Mouse (Mus musculus): ENCODE data around the gene Etl4. TPM values are rescaled to one million over a fixed set of nuclear protein-coding genes. Genes with fewer than 3 reads are reported as not detected.

Etl4 gene
- polyA plus RNA-seq, 1 experiment = 45.6 TPM

DNA sequence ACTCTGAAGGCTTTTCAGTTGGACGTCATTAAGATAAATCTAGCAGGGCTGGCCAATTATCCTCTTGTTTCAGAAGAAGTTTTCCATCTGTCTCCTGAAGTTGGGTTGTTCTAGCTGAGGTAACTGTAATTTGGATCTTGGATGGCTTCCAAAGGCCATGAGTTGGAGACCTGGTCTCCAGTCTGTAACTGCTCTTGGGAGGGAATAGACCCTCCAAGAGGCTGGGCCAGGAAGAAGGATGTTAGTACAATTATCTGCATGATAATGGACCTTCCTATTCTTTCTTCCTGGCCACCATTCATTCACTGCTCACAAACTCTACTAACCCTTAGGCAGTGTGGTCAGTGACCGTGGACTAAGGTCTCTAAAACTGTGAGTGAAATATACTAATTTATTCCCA, 684.5 kb downstream of the Etl4 start:
- WGBS = 49% methylated on average over 2 of the region's 2 CpGs

DNA sequence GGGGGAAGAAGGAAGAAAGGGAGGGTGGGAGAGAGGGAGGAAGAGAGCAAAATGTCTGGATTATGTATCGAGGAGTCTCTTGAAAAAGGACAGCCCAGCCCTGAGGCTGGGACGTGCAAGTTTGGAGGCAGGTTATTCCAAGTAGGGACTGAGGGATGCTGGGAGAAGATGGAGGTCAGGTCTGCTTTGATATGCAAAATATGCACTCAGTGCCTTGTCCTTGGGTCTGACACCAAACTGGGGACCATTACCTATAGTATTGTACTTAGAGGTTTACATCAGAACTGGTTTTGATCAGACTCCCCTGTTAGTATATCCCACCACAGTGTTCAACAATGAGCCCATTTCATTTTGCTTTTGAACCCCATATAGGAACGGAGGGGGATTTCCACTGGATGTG, 685.4 kb downstream of the Etl4 start:
- DNase-seq = no peak
- TF ChIP-seq POLR2A (IDR thresholded peaks at IDR 0.05; ENCODE audit: borderline replicate concordance, extremely low read depth, low read depth, low read length) (no peak), CTCF (IDR thresholded peaks at IDR 0.05; ENCODE audit: insufficient read depth, low read length) (no peak)
- 89% methylated on average over 3 of the region's 3 CpGs for WGBS
- H3K4me1 ChIP-seq (ENCODE audit: control insufficient read depth, insufficient read depth, low read length) = peaks cover 2% of the 10 kb centered on the region; the same call in 1 of the 2 replicates
- H3K4me3 ChIP-seq (replicated peaks; ENCODE audit: extremely low read depth, low read depth, low read length) = no peak overlapping the region

More for the DNA sequence above, 684.5 kb downstream of the Etl4 start:
- no peak for DNase-seq
- no peak for TF ChIP-seq CTCF (IDR thresholded peaks at IDR 0.05; ENCODE audit: insufficient read depth, low read length)
- no peak for TF ChIP-seq POLR2A (IDR thresholded peaks at IDR 0.05; ENCODE audit: borderline replicate concordance, extremely low read depth, low read depth, low read length)
- Histone ChIP-seq H3K4me3 (replicated peaks; ENCODE audit: extremely low read depth, low read depth, low read length) (no peak overlapping the region), H3K4me1 (ENCODE audit: control insufficient read depth, insufficient read depth, low read length) (peaks cover 2% of the 10 kb centered on the region; the same call in 1 of the 2 replicates)

DNA sequence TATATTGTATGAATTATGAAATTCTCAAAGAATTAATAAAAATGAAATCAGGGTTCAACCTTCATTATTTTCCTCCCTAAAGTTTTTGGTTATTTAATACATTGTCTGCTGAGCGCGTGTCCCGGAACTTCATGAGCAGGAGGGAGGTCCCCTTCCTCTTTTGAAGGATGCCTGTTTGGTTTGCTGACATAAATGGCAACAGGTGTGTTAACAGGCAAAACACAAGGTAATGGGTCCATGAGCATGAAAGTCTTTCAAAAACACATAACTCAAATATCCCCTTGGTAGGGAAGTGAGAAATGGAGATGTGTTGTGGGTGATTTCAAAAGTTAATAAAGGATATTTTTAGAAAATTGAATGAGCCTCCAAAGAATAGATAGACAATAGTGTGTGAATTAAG, 687.0 kb downstream of the Etl4 start:
- WGBS = 98% methylated on average over 3 of the region's 3 CpGs
- no peak for DNase-seq
- Histone ChIP-seq H3K4me1 (ENCODE audit: control insufficient read depth, insufficient read depth, low read length) (peaks cover 2% of the 10 kb centered on the region; the same call in 1 of the 2 replicates), H3K4me3 (replicated peaks; ENCODE audit: extremely low read depth, low read depth, low read length) (no peak overlapping the region)
- no peak for TF ChIP-seq CTCF (IDR thresholded peaks at IDR 0.05; ENCODE audit: insufficient read depth, low read length)
- TF ChIP-seq POLR2A (IDR thresholded peaks at IDR 0.05; ENCODE audit: borderline replicate concordance, extremely low read depth, low read depth, low read length) = no peak

DNA sequence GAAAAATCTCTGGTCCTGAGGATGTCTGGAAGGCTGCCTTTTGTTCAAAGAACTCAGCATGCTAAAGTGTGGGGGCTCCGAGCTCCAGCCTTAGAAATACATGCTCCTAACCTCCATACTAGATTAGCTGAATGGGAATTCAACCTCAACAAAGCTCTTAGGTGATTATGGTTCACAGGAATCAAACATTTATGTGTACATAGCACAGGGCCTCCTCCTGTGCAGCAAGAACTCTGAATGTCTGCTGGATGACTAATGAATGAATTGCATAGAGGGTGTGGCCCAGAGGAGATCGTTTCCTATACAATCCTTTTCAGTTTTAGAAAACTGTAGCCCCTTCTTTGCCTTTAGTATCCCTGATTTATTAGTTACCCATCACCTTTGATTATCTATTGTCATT, 687.6 kb downstream of the Etl4 start:
- peaks cover 2% of the 10 kb centered on the region; the same call in 1 of the 2 replicates for H3K4me1 ChIP-seq (ENCODE audit: control insufficient read depth, insufficient read depth, low read length)
- no peak for DNase-seq
- H3K4me3 ChIP-seq (replicated peaks; ENCODE audit: extremely low read depth, low read depth, low read length) = no peak overlapping the region
- WGBS = 54% methylated on average over 2 of the region's 2 CpGs
- TF ChIP-seq CTCF (IDR thresholded peaks at IDR 0.05; ENCODE audit: insufficient read depth, low read length) (no peak), POLR2A (IDR thresholded peaks at IDR 0.05; ENCODE audit: borderline replicate concordance, extremely low read depth, low read depth, low read length) (no peak)

DNA sequence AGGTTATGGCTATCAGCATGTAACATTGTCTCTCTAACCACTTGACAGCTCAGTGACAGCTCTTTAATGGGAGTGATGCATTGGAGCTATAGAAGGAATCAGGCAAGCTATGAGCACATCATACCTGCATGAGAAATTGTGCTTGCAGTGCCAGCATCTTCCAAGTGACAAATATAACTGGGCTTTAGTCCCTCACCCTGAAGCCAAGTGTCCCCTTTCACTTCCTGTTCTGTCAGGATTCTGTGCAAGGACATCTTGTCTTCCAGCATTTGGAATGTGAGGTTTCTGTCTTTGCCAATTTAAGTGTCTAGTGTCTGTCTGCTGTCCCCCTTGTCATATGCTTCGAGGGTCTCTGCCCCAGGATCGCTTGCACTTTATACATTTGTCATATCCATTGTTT, 693.1 kb downstream of the Etl4 start:
- no peak for TF ChIP-seq POLR2A (IDR thresholded peaks at IDR 0.05; ENCODE audit: borderline replicate concordance, extremely low read depth, low read depth, low read length)
- TF ChIP-seq CTCF (IDR thresholded peaks at IDR 0.05; ENCODE audit: insufficient read depth, low read length) = no peak
- H3K4me3 ChIP-seq (replicated peaks; ENCODE audit: extremely low read depth, low read depth, low read length) = no peak overlapping the region
- 42% methylated on average over 2 of the region's 2 CpGs for WGBS
- no peak for DNase-seq
- H3K4me1 ChIP-seq (ENCODE audit: control insufficient read depth, insufficient read depth, low read length) = peaks cover 4% of the 10 kb centered on the region

DNA sequence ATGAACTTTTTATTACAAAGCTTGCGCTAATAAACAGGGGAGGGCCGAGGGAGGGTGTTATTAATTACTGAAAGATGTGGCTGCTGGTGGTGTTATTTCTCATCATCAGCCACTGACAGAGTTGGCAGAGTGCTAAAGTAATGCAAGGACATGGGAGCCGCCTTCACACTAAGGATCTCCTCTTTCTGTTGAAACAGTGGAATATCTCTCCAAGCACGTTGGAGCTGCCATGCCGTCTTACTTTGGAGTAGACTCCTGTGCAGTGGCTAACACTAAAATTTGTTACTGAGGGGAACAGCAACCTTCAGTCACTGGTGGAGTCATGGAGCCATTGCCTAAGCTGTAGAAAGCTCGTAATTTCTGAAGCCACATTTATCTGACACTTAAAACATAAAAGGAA, 694.0 kb downstream of the Etl4 start:
- WGBS = 80% methylated on average over 6 of the region's 6 CpGs
- Histone ChIP-seq H3K4me3 (replicated peaks; ENCODE audit: extremely low read depth, low read depth, low read length) (no peak overlapping the region), H3K4me1 (ENCODE audit: control insufficient read depth, insufficient read depth, low read length) (peaks cover 4% of the 10 kb centered on the region)
- no peak for DNase-seq
- TF ChIP-seq CTCF (IDR thresholded peaks at IDR 0.05; ENCODE audit: insufficient read depth, low read length) (no peak), POLR2A (IDR thresholded peaks at IDR 0.05; ENCODE audit: borderline replicate concordance, extremely low read depth, low read depth, low read length) (no peak)

DNA sequence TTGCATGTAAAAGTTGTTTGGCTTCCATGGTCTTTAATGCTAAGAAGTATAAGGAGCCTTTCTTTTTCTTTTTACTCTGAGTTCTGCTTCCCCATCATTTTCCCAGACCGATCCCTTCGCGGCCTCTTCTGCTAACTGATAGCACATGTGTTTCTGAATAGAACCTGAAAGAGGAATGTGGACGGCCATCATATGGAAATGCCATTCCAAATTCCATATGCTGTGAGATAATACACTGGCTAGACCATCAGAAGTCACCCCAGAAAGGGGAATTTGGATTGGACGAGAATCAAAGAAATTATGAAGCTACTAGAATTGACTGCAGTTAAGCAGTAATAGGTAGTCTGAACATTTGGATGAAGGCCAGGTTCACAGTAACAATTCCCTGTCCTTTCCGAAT, 694.4 kb downstream of the Etl4 start:
- WGBS = 69% methylated on average over 6 of the region's 6 CpGs
- DNase-seq = no peak
- Histone ChIP-seq H3K4me1 (ENCODE audit: control insufficient read depth, insufficient read depth, low read length) (peaks cover 5% of the 10 kb centered on the region), H3K4me3 (replicated peaks; ENCODE audit: extremely low read depth, low read depth, low read length) (no peak overlapping the region)
- no peak for TF ChIP-seq CTCF (IDR thresholded peaks at IDR 0.05; ENCODE audit: insufficient read depth, low read length)
- no peak for TF ChIP-seq POLR2A (IDR thresholded peaks at IDR 0.05; ENCODE audit: borderline replicate concordance, extremely low read depth, low read depth, low read length)

DNA sequence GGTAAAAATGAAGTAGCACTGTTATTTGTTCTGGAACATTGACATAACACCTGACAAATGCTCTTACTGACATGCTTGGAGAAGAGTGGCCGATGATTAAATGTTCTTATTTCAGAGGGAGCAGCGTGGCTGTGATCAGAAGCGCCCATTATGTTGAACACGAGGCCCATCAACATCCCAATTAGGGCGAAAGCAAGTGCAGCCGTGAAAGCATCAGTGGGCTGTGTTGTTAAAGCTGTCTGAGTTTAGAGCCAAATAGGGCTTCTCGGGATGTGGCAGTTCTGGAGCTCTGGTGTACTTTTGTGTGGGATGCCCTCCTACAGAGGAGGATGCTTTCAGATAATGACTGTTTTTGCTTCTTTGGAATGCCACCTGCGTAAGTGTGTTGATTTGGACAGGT, 699.6 kb downstream of the Etl4 start:
- H3K4me1 ChIP-seq (ENCODE audit: control insufficient read depth, insufficient read depth, low read length) = 0 out of 2 replicates have a peak, but pooled peaks cover 2% of the 10 kb centered on the region
- DNase-seq = no peak
- TF ChIP-seq CTCF (IDR thresholded peaks at IDR 0.05; ENCODE audit: insufficient read depth, low read length) (no peak), POLR2A (IDR thresholded peaks at IDR 0.05; ENCODE audit: borderline replicate concordance, extremely low read depth, low read depth, low read length) (no peak)
- 77% methylated on average over 8 of the region's 8 CpGs for WGBS
- no peak overlapping the region for H3K4me3 ChIP-seq (replicated peaks; ENCODE audit: extremely low read depth, low read depth, low read length)

DNA sequence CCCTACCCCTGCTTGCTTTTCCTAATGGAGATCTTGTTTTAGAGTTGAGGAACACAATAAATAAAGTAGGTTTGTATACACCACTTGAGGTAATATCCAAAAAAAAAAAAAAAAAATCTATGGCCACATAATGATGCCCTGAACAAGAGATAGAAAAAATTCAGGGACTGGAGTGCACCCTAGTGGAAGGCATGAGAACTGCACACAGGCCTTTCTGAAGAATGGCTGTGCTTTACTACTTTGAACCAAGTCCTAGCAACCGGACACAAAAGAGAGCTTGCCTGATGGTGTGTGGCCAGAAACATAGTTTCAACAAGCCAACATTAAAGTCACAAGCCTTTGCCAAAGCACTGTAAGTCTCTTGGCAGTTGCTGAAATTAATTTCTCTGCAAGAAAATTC, 706.4 kb downstream of the Etl4 start:
- H3K4me3 ChIP-seq (replicated peaks; ENCODE audit: extremely low read depth, low read depth, low read length) = no peak overlapping the region
- peak; percentile 68 for DNase-seq
- WGBS = 53% methylated on average over 1 of the region's 1 CpGs
- TF ChIP-seq POLR2A (IDR thresholded peaks at IDR 0.05; ENCODE audit: borderline replicate concordance, extremely low read depth, low read depth, low read length) = no peak
- 0 out of 2 replicates have a peak, but pooled peaks have one; percentile 36 for TF ChIP-seq CTCF (IDR thresholded peaks at IDR 0.05; ENCODE audit: insufficient read depth, low read length)
- no peaks in the 10 kb centered on the region for H3K4me1 ChIP-seq (ENCODE audit: control insufficient read depth, insufficient read depth, low read length)

DNA sequence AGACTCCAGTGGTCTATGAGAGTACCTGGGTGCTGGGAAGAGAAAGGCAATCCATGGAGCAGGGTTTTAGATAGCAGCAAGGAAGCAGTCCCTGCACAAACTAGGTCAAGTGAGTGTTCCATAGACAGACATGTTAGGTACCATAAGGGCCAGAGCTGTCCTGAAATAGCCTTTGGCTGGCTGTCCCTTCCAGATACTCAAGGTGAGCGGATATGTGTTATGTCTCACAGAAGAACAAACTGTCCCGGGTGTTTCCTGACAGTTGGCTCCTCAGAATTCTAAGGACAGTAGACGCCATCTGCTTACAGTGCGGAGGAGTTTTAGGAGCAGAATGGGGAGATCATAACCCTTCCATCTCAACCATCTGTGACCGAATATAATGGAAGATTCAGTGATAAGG, 708.8 kb downstream of the Etl4 start:
- no peak for DNase-seq
- H3K4me3 ChIP-seq (replicated peaks; ENCODE audit: extremely low read depth, low read depth, low read length) = no peak overlapping the region
- no peaks in the 10 kb centered on the region for H3K4me1 ChIP-seq (ENCODE audit: control insufficient read depth, insufficient read depth, low read length)
- WGBS = 86% methylated on average over 5 of the region's 5 CpGs
- no peak for TF ChIP-seq POLR2A (IDR thresholded peaks at IDR 0.05; ENCODE audit: borderline replicate concordance, extremely low read depth, low read depth, low read length)

Data from lung, adult 2 months (tissue).